In genomic region chr4:83861706-83862105, GRCm38 (mm10) we compare ENCODE assay signal across 20 mouse cellular contexts.
DNase-seq lines count a peak whose midpoint lies in the region; ATAC-seq and TF ChIP-seq lines count a peak whose summit lies in the region.
"Had no signal": no experiment of that assay in that cellular context is flagged by ENCODE, and none has a peak within 500 bp of the region (broad histone marks: within the 10 kb centered on the region; RNA-seq: fewer than 3 reads in every experiment).

No protein-coding gene starts in this region.

- TF ChIP-seq POLR2A in lung, adult 2 months (IDR thresholded peaks at IDR 0.05; ENCODE audit: borderline replicate concordance, extremely low read depth, low read depth, low read length), result no peak

- no peaks in the 10 kb centered on the region for H3K27me3 ChIP-seq in forebrain, postnatal 0 days (ENCODE audit: insufficient read depth, low read length)
- H3K27me3 ChIP-seq in forebrain, embryonic 15.5 days, result no peaks in the 10 kb centered on the region
- no peaks in the 10 kb centered on the region for H3K27me3 ChIP-seq in lung, embryonic 14.5 days (ENCODE audit: insufficient read depth, low read length)
- H3K27me3 ChIP-seq: hindbrain, embryonic 15.5 days; liver, embryonic 12.5 days; neural tube, embryonic 13.5 days had no signal

- no peak overlapping the region for H3K4me3 ChIP-seq in forebrain, postnatal 0 days (ENCODE audit: low read depth, low read length)
- H3K4me3 ChIP-seq in forebrain, embryonic 15.5 days, result no peak overlapping the region
- H3K4me3 ChIP-seq in lung, embryonic 14.5 days (ENCODE audit: low read depth, low read length), result no peak overlapping the region
- no peak overlapping the region for H3K4me3 ChIP-seq in lung, adult 2 months (replicated peaks; ENCODE audit: extremely low read depth, low read depth, low read length)
- H3K4me3 ChIP-seq: embryonic facial prominence, embryonic 10.5 days; erythroblast, embryonic 14.5 days; heart, embryonic 10.5 days; hindbrain, embryonic 15.5 days; limb, embryonic 10.5 days; liver, embryonic 12.5 days; neural tube, embryonic 13.5 days had no signal

- 47% methylated on average over 3 of the region's 3 CpGs for WGBS in forebrain, postnatal 0 days
- 61% methylated on average over 3 of the region's 3 CpGs for WGBS in forebrain, embryonic 15.5 days
- 48% methylated on average over 3 of the region's 3 CpGs for WGBS in lung, embryonic 14.5 days
- WGBS in lung, adult 2 months, result 61% methylated on average over 3 of the region's 3 CpGs

- no peak overlapping the region for H3K4me2 ChIP-seq in forebrain, postnatal 0 days (ENCODE audit: low read depth)
- no peak overlapping the region for H3K4me2 ChIP-seq in forebrain, embryonic 15.5 days (replicated peaks)
- H3K4me2 ChIP-seq in lung, embryonic 14.5 days, result no peak overlapping the region
- H3K4me2 ChIP-seq: hindbrain, embryonic 15.5 days; liver, embryonic 12.5 days; neural tube, embryonic 13.5 days had no signal

- H3K9me3 ChIP-seq in forebrain, postnatal 0 days (ENCODE audit: low read length), result no peaks in the 10 kb centered on the region
- no peaks in the 10 kb centered on the region for H3K9me3 ChIP-seq in forebrain, embryonic 15.5 days
- no peaks in the 10 kb centered on the region for H3K9me3 ChIP-seq in lung, embryonic 14.5 days (ENCODE audit: low read depth, low read length)
- H3K9me3 ChIP-seq: embryonic facial prominence, embryonic 10.5 days; heart, embryonic 10.5 days; hindbrain, embryonic 15.5 days; limb, embryonic 10.5 days; liver, embryonic 12.5 days; neural tube, embryonic 13.5 days had no signal

- H3K4me1 ChIP-seq in forebrain, postnatal 0 days (ENCODE audit: insufficient read depth), result 0 out of 2 replicates have a peak, but pooled peaks cover 5% of the 10 kb centered on the region
- H3K4me1 ChIP-seq in forebrain, embryonic 15.5 days, result no peaks in the 10 kb centered on the region
- no peaks in the 10 kb centered on the region for H3K4me1 ChIP-seq in lung, embryonic 14.5 days (ENCODE audit: insufficient read depth)
- no peaks in the 10 kb centered on the region for H3K4me1 ChIP-seq in lung, adult 2 months (ENCODE audit: control insufficient read depth, insufficient read depth, low read length)
- H3K4me1 ChIP-seq: heart, embryonic 10.5 days; hindbrain, embryonic 15.5 days; liver, embryonic 12.5 days; neural tube, embryonic 13.5 days had no signal

- ATAC-seq in forebrain, postnatal 0 days, result no peak; the same call in 1 of the 2 replicates
- no peak for ATAC-seq in forebrain, embryonic 15.5 days (replicated peaks)
- no peak for ATAC-seq in lung, embryonic 14.5 days (ENCODE audit: insufficient read depth)
- no peak for ATAC-seq in frontal cortex, adult (ENCODE audit: low TSS enrichment)
- ATAC-seq: liver, embryonic 12.5 days had no signal

- no peak overlapping the region for H3K9ac ChIP-seq in forebrain, postnatal 0 days
- no peak overlapping the region for H3K9ac ChIP-seq in forebrain, embryonic 15.5 days (replicated peaks)
- no peak overlapping the region for H3K9ac ChIP-seq in lung, embryonic 14.5 days
- H3K9ac ChIP-seq: hindbrain, embryonic 15.5 days; liver, embryonic 12.5 days; neural tube, embryonic 13.5 days had no signal

- DNase-seq in forebrain, postnatal 0 days, result peak; percentile 10
- peak; percentile 57 for DNase-seq in lung, embryonic 14.5 days
- no peak for DNase-seq in lung, adult 2 months
- DNase-seq in NIH3T3 (ENCODE audit: low read depth), result peak; percentile 41
- peak; percentile 17 for DNase-seq in telencephalon, adult 2 months (ENCODE audit: low read depth, low spot score)
- DNase-seq: cerebellum, adult 11 months; gastrocnemius, postnatal 25 days; heart, postnatal 14 days; kidney, adult 11 months; kidney, postnatal 10 days; thymus, postnatal 4 days had no signal

- TF ChIP-seq CTCF in forebrain, postnatal 0 days (IDR thresholded peaks at IDR 0.05; ENCODE audit: low read depth), result no peak
- TF ChIP-seq CTCF in lung, embryonic 14.5 days (IDR thresholded peaks at IDR 0.05; ENCODE audit: low read depth), result no peak
- no peak for TF ChIP-seq CTCF in lung, adult 2 months (IDR thresholded peaks at IDR 0.05; ENCODE audit: insufficient read depth, low read length)

- H3K27ac ChIP-seq in forebrain, postnatal 0 days (ENCODE audit: low read depth, low read length), result no peak overlapping the region
- no peak overlapping the region for H3K27ac ChIP-seq in forebrain, embryonic 15.5 days (replicated peaks)
- H3K27ac ChIP-seq in lung, embryonic 14.5 days (ENCODE audit: low read depth), result no peak overlapping the region
- H3K27ac ChIP-seq: embryonic facial prominence, embryonic 10.5 days; heart, embryonic 10.5 days; hindbrain, embryonic 15.5 days; limb, embryonic 10.5 days; liver, embryonic 12.5 days; neural tube, embryonic 13.5 days had no signal

- H3K36me3 ChIP-seq in forebrain, postnatal 0 days (ENCODE audit: insufficient read depth), result no peaks in the 10 kb centered on the region
- no peaks in the 10 kb centered on the region for H3K36me3 ChIP-seq in forebrain, embryonic 15.5 days
- no peaks in the 10 kb centered on the region for H3K36me3 ChIP-seq in lung, embryonic 14.5 days (ENCODE audit: insufficient read depth)
- H3K36me3 ChIP-seq: embryonic facial prominence, embryonic 10.5 days; heart, embryonic 10.5 days; hindbrain, embryonic 15.5 days; limb, embryonic 10.5 days; liver, embryonic 12.5 days; neural tube, embryonic 13.5 days had no signal
